Mouse (Mus musculus): ENCODE results near the gene Etfa. TPM values are rescaled to one million over a fixed set of nuclear protein-coding genes. Genes with fewer than 3 reads are reported as not detected.

The Etfa gene
- total and polyA plus RNA-seq, 2 experiments from 2014 or later = 11.5 to 99.1 TPM

- Histone ChIP-seq H3K9ac (replicated peaks; ENCODE audit: low read length, poor library complexity, severe bottlenecking) (0 out of 2 replicates have a peak overlapping the region, but pooled peaks have one; percentile 8), H3K4me1 (ENCODE audit: insufficient read depth, low read length) (no peaks in the 10 kb centered on the region), H3K36me3 (ENCODE audit: insufficient read depth, low read length) (no peaks in the 10 kb centered on the region), H3K4me2 (ENCODE audit: low read depth, low read length, poor library complexity, severe bottlenecking) (no peak overlapping the region), H3K9me3 (ENCODE audit: low read length) (no peaks in the 10 kb centered on the region), H3K4me3 (ENCODE audit: low read depth, low read length) (no peak overlapping the region), H3K27ac (ENCODE audit: low read depth, low read length) (no peak overlapping the region), H3K27me3 (ENCODE audit: insufficient read depth, low read length) (peaks cover 5% of the 10 kb centered on the region; the same call in 1 of the 2 replicates)
- 88% methylated on average over 1 of the region's 1 CpGs for WGBS
- DNase-seq (ENCODE audit: low spot score) (no peak), ATAC-seq (ENCODE audit: low FRiP score) (no peak)
- no peak for TF ChIP-seq CTCF (IDR thresholded peaks at IDR 0.05)
Observed at GRCm38 (mm10) chr9:55509731-55510130, 2.3 kb downstream of the Etfa start.

- Histone ChIP-seq H3K4me1 (ENCODE audit: insufficient read depth, low read length) (no peaks in the 10 kb centered on the region), H3K4me2 (ENCODE audit: low read depth, low read length, poor library complexity, severe bottlenecking) (no peak overlapping the region), H3K27me3 (ENCODE audit: insufficient read depth, low read length) (no peaks in the 10 kb centered on the region), H3K9ac (replicated peaks; ENCODE audit: low read length, poor library complexity, severe bottlenecking) (no peak overlapping the region), H3K27ac (ENCODE audit: low read depth, low read length) (no peak overlapping the region), H3K4me3 (ENCODE audit: low read depth, low read length) (no peak overlapping the region), H3K9me3 (ENCODE audit: low read length) (no peaks in the 10 kb centered on the region), H3K36me3 (ENCODE audit: insufficient read depth, low read length) (no peaks in the 10 kb centered on the region)
- ATAC-seq (ENCODE audit: low FRiP score) (no peak), DNase-seq (ENCODE audit: low spot score) (no peak)
- TF ChIP-seq CTCF (IDR thresholded peaks at IDR 0.05) = no peak
- WGBS = 68% methylated on average over 4 of the region's 4 CpGs
Observed at GRCm38 (mm10) chr9:55508701-55509100, 3.3 kb downstream of the Etfa start.

- ATAC-seq (ENCODE audit: low FRiP score) = no peak
- Histone ChIP-seq H3K4me2 (ENCODE audit: low read depth, low read length, poor library complexity, severe bottlenecking) (no peak overlapping the region), H3K36me3 (ENCODE audit: insufficient read depth, low read length) (no peaks in the 10 kb centered on the region), H3K9ac (replicated peaks; ENCODE audit: low read length, poor library complexity, severe bottlenecking) (no peak overlapping the region), H3K4me3 (ENCODE audit: low read depth, low read length) (no peak overlapping the region), H3K9me3 (ENCODE audit: low read length) (no peaks in the 10 kb centered on the region), H3K27me3 (ENCODE audit: insufficient read depth, low read length) (no peaks in the 10 kb centered on the region), H3K27ac (ENCODE audit: low read depth, low read length) (no peak overlapping the region), H3K4me1 (ENCODE audit: insufficient read depth, low read length) (no peaks in the 10 kb centered on the region)
- TF ChIP-seq CTCF (IDR thresholded peaks at IDR 0.05) = no peak
- no peak for DNase-seq (ENCODE audit: low spot score)
- 92% methylated on average over 3 of the region's 3 CpGs for WGBS
Observed at GRCm38 (mm10) chr9:55507922-55508321, 4.1 kb downstream of the Etfa start.

GRCm38 (mm10) chr9:55482116-55482515, 29.9 kb downstream of the Etfa start:
- no peak overlapping the region for H3K27ac ChIP-seq (ENCODE audit: low read depth, low read length)
- WGBS = 68% methylated on average over 2 of the region's 2 CpGs
- DNase-seq (ENCODE audit: low spot score) (no peak), ATAC-seq (ENCODE audit: low FRiP score) (no peak)
- H3K4me2 ChIP-seq (ENCODE audit: low read depth, low read length, poor library complexity, severe bottlenecking) = no peak overlapping the region
- no peaks in the 10 kb centered on the region for H3K27me3 ChIP-seq (ENCODE audit: insufficient read depth, low read length)
- no peaks in the 10 kb centered on the region for H3K9me3 ChIP-seq (ENCODE audit: low read length)
- H3K36me3 ChIP-seq (ENCODE audit: insufficient read depth, low read length) = peaks cover 5% of the 10 kb centered on the region; the same call in 1 of the 2 replicates
- H3K9ac ChIP-seq (replicated peaks; ENCODE audit: low read length, poor library complexity, severe bottlenecking) = no peak overlapping the region
- no peak for TF ChIP-seq CTCF (IDR thresholded peaks at IDR 0.05)
- no peaks in the 10 kb centered on the region for H3K4me1 ChIP-seq (ENCODE audit: insufficient read depth, low read length)
- no peak overlapping the region for H3K4me3 ChIP-seq (ENCODE audit: low read depth, low read length)

GRCm38 (mm10) chr9:55478699-55479098, 33.3 kb downstream of the Etfa start:
- Histone ChIP-seq H3K27ac (ENCODE audit: low read depth, low read length) (no peak overlapping the region), H3K4me3 (ENCODE audit: low read depth, low read length) (no peak overlapping the region), H3K9me3 (ENCODE audit: low read length) (no peaks in the 10 kb centered on the region), H3K27me3 (ENCODE audit: insufficient read depth, low read length) (no peaks in the 10 kb centered on the region), H3K36me3 (ENCODE audit: insufficient read depth, low read length) (peaks cover under 1% of the 10 kb centered on the region; the same call in 1 of the 2 replicates), H3K4me1 (ENCODE audit: insufficient read depth, low read length) (no peaks in the 10 kb centered on the region), H3K9ac (replicated peaks; ENCODE audit: low read length, poor library complexity, severe bottlenecking) (no peak overlapping the region), H3K4me2 (ENCODE audit: low read depth, low read length, poor library complexity, severe bottlenecking) (no peak overlapping the region)
- no peak for TF ChIP-seq CTCF (IDR thresholded peaks at IDR 0.05)
- ATAC-seq (ENCODE audit: low FRiP score) = no peak
- no peak for DNase-seq (ENCODE audit: low spot score)

GRCm38 (mm10) chr9:55476084-55476483, 36.0 kb downstream of the Etfa start:
- no peaks in the 10 kb centered on the region for H3K4me1 ChIP-seq (ENCODE audit: insufficient read depth, low read length)
- no peak for TF ChIP-seq CTCF (IDR thresholded peaks at IDR 0.05)
- no peaks in the 10 kb centered on the region for H3K36me3 ChIP-seq (ENCODE audit: insufficient read depth, low read length)
- no peak for DNase-seq (ENCODE audit: low spot score)
- H3K27me3 ChIP-seq (ENCODE audit: insufficient read depth, low read length) = no peaks in the 10 kb centered on the region
- WGBS = 93% methylated on average over 1 of the region's 1 CpGs
- no peak overlapping the region for H3K9ac ChIP-seq (replicated peaks; ENCODE audit: low read length, poor library complexity, severe bottlenecking)
- H3K9me3 ChIP-seq (ENCODE audit: low read length) = no peaks in the 10 kb centered on the region
- no peak overlapping the region for H3K4me2 ChIP-seq (ENCODE audit: low read depth, low read length, poor library complexity, severe bottlenecking)
- no peak overlapping the region for H3K4me3 ChIP-seq (ENCODE audit: low read depth, low read length)
- ATAC-seq (ENCODE audit: low FRiP score) = no peak
- no peak overlapping the region for H3K27ac ChIP-seq (ENCODE audit: low read depth, low read length)

Data from midbrain, postnatal 0 days (tissue).